Mouse (Mus musculus): ENCODE results near the gene Lhfp. TPM values are rescaled to one million over a fixed set of nuclear protein-coding genes. Genes with fewer than 3 reads are reported as not detected.
"Not testable (repeated sequence)": the region's sequence is repeated elsewhere in the genome, so short reads cannot be mapped to it uniquely, and the experiment has no call there.

Gene Lhfp
- polyA plus RNA-seq, 1 experiment from 2014 or later: 53.6 TPM

DNA sequence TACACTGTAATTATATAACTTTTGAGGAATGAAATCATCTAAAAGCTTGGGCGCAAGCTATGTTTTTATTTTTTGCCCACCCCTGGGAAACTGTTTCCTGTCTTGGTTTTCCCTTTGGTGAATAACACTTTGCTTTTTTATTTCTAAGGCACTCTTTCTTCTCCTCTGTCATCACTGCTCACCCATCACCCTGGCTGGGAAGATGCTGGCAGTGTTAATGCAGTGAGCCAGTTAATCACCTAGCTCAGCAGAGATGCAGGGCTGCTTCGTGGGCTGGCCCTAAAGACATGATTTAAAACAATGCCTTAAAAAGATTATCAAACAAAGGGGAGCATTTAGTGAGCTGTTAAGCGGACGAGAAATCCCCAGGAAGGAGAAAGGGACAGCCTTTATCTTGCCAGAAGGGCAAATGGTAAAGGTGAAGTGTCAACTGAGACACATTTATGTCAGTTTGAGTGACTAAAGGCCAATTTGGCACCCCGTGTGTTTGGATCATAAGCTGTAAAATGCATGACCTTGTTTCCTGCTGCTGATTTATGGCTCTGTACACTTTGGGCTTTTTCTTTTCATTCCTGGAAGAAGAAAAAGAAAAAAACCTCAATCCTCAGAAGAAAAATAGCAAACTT lies 60.9 kb downstream of the Lhfp start:
- H3K27me3 ChIP-seq (replicated peaks): no peaks in the 10 kb centered on the region
- peaks cover 28% of the 10 kb centered on the region for H3K4me1 ChIP-seq
- ATAC-seq (ENCODE audit: low FRiP score): no peak; the same call in 1 of the 2 replicates
- H3K4me3 ChIP-seq (replicated peaks): no peak overlapping the region
- H3K9me3 ChIP-seq (replicated peaks): no peaks in the 10 kb centered on the region
- H3K9ac ChIP-seq (replicated peaks): no peak overlapping the region
- 17% methylated on average over 5 of the region's 5 CpGs for WGBS
- H3K27ac ChIP-seq (replicated peaks): no peak overlapping the region
- H3K36me3 ChIP-seq: no peaks in the 10 kb centered on the region
- H3K4me2 ChIP-seq: no peak overlapping the region

DNA sequence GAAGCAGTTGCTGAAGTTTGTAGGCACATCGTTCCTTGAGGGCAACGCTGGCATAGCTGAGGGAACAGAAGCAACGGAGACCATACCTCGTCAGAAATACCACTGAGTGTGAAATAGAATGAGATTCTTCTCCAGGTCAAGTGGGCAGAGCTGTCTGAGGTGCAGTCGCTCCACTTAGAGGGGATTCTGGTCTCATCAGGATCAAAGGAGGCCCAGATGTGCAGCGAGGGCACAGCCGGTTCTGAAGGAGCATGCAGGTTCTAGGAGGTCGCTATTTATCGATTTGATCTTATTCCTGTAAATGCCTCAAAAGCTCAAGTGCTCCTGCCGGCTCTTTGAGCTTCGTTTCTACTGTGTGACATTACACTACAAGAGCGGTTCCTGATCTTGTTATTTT lies 61.4 kb downstream of the Lhfp start:
- Histone ChIP-seq H3K27me3 (replicated peaks) (no peaks in the 10 kb centered on the region), H3K36me3 (no peaks in the 10 kb centered on the region), H3K9me3 (replicated peaks) (no peaks in the 10 kb centered on the region), H3K27ac (replicated peaks) (no peak overlapping the region), H3K4me3 (replicated peaks) (no peak overlapping the region), H3K4me2 (no peak overlapping the region), H3K4me1 (peaks cover 28% of the 10 kb centered on the region), H3K9ac (replicated peaks) (no peak overlapping the region)
- WGBS: 23% methylated on average over 12 of the region's 12 CpGs
- no peak for ATAC-seq (ENCODE audit: low FRiP score)

DNA sequence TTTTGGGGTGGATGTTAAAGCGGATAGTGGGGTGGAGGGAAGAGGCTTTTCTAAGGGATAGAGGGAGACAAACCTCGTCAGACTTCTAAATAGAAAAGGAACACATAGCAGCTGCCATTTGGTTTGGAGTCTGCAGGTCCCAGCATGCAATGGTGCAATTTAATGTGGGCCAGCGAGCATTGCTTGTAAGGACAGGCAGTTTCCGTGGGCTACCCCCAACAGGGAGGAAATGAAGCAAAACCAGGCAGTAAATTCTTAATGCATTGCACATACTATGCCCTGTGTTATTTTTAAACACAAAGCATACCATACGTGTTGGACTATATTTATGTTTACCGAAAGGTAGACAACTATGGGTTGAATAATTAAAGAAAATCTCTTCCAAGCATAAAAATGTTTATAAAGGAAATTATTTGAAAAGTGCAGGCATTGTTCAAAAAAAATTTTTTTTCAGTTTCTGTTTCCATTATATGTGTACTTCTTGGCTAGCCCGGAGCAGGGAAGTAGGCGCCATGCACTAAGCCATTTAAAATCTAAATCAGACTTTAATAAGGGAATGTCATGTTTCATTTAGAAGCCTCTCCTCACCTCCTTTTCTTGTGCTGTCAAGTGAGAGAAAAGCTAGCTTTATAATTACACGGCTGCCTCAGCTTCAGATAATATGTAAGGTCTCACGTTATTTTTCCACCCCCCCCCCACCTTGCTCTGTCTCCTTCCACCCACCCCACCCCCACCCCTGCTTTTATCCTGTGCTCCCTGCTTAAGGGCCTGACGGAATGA lies 67.5 kb downstream of the Lhfp start:
- ATAC-seq (ENCODE audit: low FRiP score): no peak
- H3K4me2 ChIP-seq: no peak overlapping the region
- WGBS: 39% methylated on average over 11 of the region's 11 CpGs
- H3K36me3 ChIP-seq: no peaks in the 10 kb centered on the region
- H3K4me1 ChIP-seq: peaks cover 5% of the 10 kb centered on the region
- no peaks in the 10 kb centered on the region for H3K27me3 ChIP-seq (replicated peaks)
- H3K27ac ChIP-seq (replicated peaks): no peak overlapping the region
- H3K9ac ChIP-seq (replicated peaks): no peak overlapping the region
- no peak overlapping the region for H3K4me3 ChIP-seq (replicated peaks)
- H3K9me3 ChIP-seq (replicated peaks): no peaks in the 10 kb centered on the region

DNA sequence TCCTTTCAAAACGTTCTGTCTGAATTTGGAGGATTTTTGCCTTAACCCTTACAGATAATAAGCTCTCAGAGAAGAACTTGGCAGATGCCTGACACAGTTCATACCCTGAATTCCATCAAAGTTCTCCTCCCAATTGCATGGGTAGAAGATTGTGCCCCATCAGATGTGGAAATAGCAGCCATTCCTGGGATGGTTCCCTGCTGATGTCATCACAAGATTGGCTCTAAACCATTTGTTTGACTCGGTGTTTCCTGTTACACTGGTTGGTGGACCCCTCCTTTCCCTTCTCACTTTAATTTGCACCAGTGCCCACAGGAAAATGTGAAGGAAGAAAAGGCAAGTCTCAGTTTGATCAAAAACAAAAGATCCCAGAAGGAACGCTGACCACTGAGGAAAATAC lies 68.6 kb downstream of the Lhfp start:
- no peaks in the 10 kb centered on the region for H3K36me3 ChIP-seq
- no peak overlapping the region for H3K27ac ChIP-seq (replicated peaks)
- no peaks in the 10 kb centered on the region for H3K9me3 ChIP-seq (replicated peaks)
- H3K4me1 ChIP-seq: peaks cover 5% of the 10 kb centered on the region
- H3K9ac ChIP-seq (replicated peaks): no peak overlapping the region
- no peak overlapping the region for H3K4me3 ChIP-seq (replicated peaks)
- no peak overlapping the region for H3K4me2 ChIP-seq
- ATAC-seq (ENCODE audit: low FRiP score): no peak
- WGBS: 52% methylated on average over 3 of the region's 3 CpGs
- no peaks in the 10 kb centered on the region for H3K27me3 ChIP-seq (replicated peaks)

DNA sequence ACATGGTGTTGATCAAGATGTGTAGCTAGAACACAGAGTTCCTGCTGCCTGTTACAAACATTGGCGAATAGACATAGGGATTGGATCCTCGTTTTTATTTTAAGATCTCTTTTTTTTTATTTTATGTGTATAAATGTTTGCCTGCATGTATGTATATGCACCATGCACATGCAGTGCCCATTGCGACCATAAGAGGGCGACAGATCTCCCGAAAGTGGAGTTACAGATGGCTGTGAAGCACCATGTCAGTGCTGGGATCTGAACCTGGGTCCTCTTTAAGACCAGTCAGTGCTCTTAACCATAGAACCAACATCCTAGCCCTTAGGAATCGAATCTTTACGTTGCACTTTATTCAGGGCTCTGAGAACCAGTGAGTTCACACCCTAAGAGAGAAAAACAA lies 70.7 kb downstream of the Lhfp start:
- Histone ChIP-seq H3K4me2 (no peak overlapping the region), H3K9me3 (replicated peaks) (no peaks in the 10 kb centered on the region), H3K36me3 (no peaks in the 10 kb centered on the region), H3K27me3 (replicated peaks) (no peaks in the 10 kb centered on the region), H3K27ac (replicated peaks) (no peak overlapping the region), H3K4me3 (replicated peaks) (no peak overlapping the region), H3K4me1 (peaks cover 5% of the 10 kb centered on the region), H3K9ac (replicated peaks) (no peak overlapping the region)
- ATAC-seq (ENCODE audit: low FRiP score): no peak
- WGBS: 97% methylated on average over 7 of the region's 7 CpGs

DNA sequence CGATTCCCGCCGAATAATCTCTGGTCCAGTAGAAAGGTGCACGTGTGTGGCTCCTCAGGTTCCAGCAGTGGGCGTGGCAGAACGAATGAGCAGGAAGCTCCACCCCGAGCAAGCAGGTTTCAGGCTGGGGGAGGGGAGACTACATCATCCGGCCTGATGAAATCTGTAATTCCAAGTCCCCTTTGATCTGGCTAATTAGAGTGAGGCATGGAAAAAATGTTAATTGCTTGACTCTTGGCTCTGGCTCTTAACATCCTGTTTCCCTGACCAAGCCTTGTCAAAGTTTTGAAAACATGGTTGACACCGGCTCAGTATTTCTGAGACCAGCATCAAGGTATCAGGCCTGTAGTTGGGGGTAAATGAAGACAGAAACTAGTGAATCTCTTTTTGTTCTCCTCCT lies 77.4 kb downstream of the Lhfp start:
- not testable (repeated sequence) for H3K4me1 ChIP-seq; H3K4me2 ChIP-seq; H3K9ac ChIP-seq (replicated peaks); ATAC-seq (ENCODE audit: low FRiP score); H3K27me3 ChIP-seq (replicated peaks); H3K4me3 ChIP-seq (replicated peaks); H3K9me3 ChIP-seq (replicated peaks); H3K36me3 ChIP-seq; H3K27ac ChIP-seq (replicated peaks)
- WGBS: 53% methylated on average over 5 of the region's 9 CpGs

DNA sequence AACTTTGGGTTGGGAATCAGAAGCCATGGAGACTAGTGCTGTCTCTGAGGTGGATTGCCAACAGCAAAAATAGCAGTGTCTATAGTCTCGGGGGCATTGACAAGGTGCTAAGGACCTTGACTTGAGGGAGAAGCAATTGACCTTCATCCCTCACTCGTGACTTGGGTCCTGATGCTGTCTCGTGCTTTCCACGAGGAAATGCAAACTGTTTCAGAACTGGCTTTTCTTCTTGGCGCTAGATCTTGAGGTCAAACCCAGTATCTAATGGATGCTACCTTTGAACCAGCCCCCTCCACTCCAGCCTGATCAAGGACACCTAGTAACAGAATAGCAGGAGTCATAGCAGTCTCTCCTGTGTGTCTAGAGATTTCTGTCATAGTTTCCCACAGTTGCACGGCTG lies 78.7 kb downstream of the Lhfp start:
- Histone ChIP-seq H3K4me3 (replicated peaks) (no peak overlapping the region), H3K36me3 (no peaks in the 10 kb centered on the region), H3K4me1 (no peaks in the 10 kb centered on the region), H3K27ac (replicated peaks) (no peak overlapping the region), H3K4me2 (no peak overlapping the region), H3K9me3 (replicated peaks) (no peaks in the 10 kb centered on the region), H3K27me3 (replicated peaks) (no peaks in the 10 kb centered on the region), H3K9ac (replicated peaks) (no peak overlapping the region)
- ATAC-seq (ENCODE audit: low FRiP score): no peak
- 91% methylated on average over 6 of the region's 6 CpGs for WGBS

DNA sequence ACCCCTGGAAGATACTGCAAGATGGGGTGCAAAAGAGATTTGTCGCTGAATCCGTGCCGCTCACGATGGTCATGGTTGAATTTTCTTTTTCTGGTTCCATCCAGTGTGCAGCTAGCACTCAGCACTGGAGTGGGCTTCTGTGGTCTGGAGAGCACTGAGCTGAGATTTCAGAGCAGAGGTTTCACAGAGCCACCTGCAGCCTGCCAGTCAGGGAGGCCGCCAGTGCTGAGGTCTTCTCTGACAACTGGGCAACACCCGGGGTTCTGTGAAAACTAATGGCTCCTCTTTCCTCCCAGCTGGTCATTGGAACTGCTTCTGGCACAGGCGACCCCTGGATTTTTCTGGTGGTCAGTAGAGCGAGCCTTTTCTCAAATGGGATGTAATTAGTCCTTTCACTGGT lies 84.2 kb downstream of the Lhfp start:
- no peak overlapping the region for H3K4me3 ChIP-seq (replicated peaks)
- no peak for ATAC-seq (ENCODE audit: low FRiP score)
- H3K27ac ChIP-seq (replicated peaks): no peak overlapping the region
- no peak overlapping the region for H3K9ac ChIP-seq (replicated peaks)
- no peak overlapping the region for H3K4me2 ChIP-seq
- H3K4me1 ChIP-seq: 0 out of 2 replicates have a peak, but pooled peaks cover 4% of the 10 kb centered on the region
- H3K27me3 ChIP-seq (replicated peaks): no peaks in the 10 kb centered on the region
- no peaks in the 10 kb centered on the region for H3K36me3 ChIP-seq
- H3K9me3 ChIP-seq (replicated peaks): no peaks in the 10 kb centered on the region
- WGBS: 60% methylated on average over 8 of the region's 8 CpGs

DNA sequence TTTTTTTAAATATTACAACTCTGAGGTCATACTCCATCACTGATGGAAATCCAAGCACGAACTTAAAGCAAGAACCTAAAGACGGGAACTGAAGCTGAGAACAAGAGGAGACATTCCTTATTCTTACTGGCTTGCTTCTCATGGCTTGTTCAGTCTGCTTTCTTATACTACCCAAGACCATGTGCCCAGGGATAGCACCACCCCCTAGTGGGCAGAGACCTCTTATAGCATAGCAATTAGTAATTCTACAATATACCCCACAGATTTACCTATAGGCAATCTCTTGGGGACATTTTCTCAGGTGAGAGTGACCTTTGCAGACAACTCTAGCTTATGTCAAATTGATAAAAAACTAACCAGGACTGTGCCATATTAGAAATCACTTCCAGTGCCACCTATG lies 97.5 kb downstream of the Lhfp start:
- no peaks in the 10 kb centered on the region for H3K9me3 ChIP-seq (replicated peaks)
- no peaks in the 10 kb centered on the region for H3K27me3 ChIP-seq (replicated peaks)
- peaks cover 11% of the 10 kb centered on the region for H3K4me1 ChIP-seq
- ATAC-seq (ENCODE audit: low FRiP score): no peak; the same call in 1 of the 2 replicates
- no peak overlapping the region for H3K9ac ChIP-seq (replicated peaks)
- no peak overlapping the region for H3K4me2 ChIP-seq
- H3K27ac ChIP-seq (replicated peaks): 0 out of 2 replicates have a peak overlapping the region, but pooled peaks have one; percentile 23
- 93% methylated on average over 2 of the region's 2 CpGs for WGBS
- no peaks in the 10 kb centered on the region for H3K36me3 ChIP-seq
- H3K4me3 ChIP-seq (replicated peaks): no peak overlapping the region

DNA sequence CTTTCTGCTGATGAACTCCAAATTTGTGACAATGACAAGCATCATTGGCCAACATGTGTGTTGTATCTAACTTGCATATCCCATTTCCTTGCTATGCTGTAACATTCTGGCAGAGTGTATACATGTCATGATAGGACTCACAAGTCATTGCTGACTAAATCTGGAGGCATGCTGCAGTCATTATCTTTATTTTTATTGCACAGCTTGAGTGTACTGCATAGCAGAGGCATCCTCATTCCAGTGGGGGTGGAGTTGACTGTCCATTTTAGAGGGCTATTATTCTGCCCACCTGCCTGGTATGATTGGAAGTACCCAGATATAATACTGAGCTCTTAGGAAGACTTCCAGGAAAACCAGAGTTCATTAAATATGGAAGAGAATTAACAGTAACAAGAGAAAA lies 97.9 kb downstream of the Lhfp start:
- H3K4me3 ChIP-seq (replicated peaks): no peak overlapping the region
- peak; percentile 81; the same call in 1 of the 2 replicates for ATAC-seq (ENCODE audit: low FRiP score)
- H3K27me3 ChIP-seq (replicated peaks): no peaks in the 10 kb centered on the region
- H3K4me2 ChIP-seq: no peak overlapping the region
- H3K9ac ChIP-seq (replicated peaks): no peak overlapping the region
- H3K4me1 ChIP-seq: peaks cover 11% of the 10 kb centered on the region
- H3K27ac ChIP-seq (replicated peaks): 0 out of 2 replicates have a peak overlapping the region, but pooled peaks have one; percentile 23
- no peaks in the 10 kb centered on the region for H3K36me3 ChIP-seq
- H3K9me3 ChIP-seq (replicated peaks): no peaks in the 10 kb centered on the region

DNA sequence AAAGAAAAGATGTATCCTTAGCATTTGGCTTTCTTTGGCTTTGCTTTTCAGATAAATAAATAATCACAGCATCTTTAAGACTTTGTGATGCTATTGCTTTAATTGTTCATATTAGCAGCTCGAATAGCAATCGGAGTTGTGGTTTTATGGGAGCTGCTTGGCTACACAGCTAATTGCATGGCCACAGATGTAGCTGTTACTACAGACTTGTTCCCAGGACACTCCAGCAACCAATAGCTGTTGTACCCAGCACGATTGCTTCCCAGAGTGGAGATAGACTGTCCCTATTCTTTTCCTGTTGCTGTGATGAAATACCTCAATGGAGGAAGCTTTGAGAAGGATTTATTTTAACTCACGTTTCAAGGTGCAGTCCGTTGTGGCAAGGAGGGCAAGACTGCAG lies 98.3 kb downstream of the Lhfp start:
- Histone ChIP-seq H3K9ac (replicated peaks) (no peak overlapping the region), H3K4me1 (peaks cover 11% of the 10 kb centered on the region), H3K9me3 (replicated peaks) (no peaks in the 10 kb centered on the region), H3K4me3 (replicated peaks) (no peak overlapping the region), H3K27me3 (replicated peaks) (no peaks in the 10 kb centered on the region), H3K36me3 (no peaks in the 10 kb centered on the region), H3K27ac (replicated peaks) (no peak overlapping the region), H3K4me2 (no peak overlapping the region)
- WGBS: 43% methylated on average over 5 of the region's 5 CpGs
- peak; percentile 75; the same call in 1 of the 2 replicates for ATAC-seq (ENCODE audit: low FRiP score)

DNA sequence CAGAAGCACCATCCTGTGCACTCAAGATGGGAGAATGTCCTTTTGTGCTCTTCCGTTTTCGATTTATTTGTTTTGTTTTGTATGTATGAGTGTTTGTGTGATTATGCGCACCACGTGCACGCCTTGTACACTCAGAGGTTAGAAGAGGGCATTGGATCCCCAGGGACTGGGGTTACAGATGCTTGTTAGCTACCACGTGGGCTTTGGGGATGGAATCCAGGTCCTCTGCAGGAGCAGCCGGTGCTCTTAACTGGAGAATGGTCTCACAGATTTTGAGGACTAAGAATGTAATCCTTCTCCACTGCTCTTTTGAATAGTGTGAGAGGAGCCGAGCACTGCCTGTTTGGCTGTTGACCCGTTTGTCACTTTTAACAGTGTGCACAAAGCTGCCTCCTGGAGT lies 101.2 kb downstream of the Lhfp start:
- Histone ChIP-seq H3K27ac (replicated peaks) (no peak overlapping the region), H3K4me3 (replicated peaks) (no peak overlapping the region), H3K4me2 (no peak overlapping the region), H3K4me1 (peaks cover 11% of the 10 kb centered on the region), H3K27me3 (replicated peaks) (no peaks in the 10 kb centered on the region), H3K36me3 (no peaks in the 10 kb centered on the region), H3K9ac (replicated peaks) (no peak overlapping the region), H3K9me3 (replicated peaks) (no peaks in the 10 kb centered on the region)
- 75% methylated on average over 9 of the region's 9 CpGs for WGBS
- no peak for ATAC-seq (ENCODE audit: low FRiP score)

Measured in neural tube, embryonic 15.5 days (tissue).